Mouse (Mus musculus): ENCODE measurements at regions not wholly inside any gene's neighbourhood (a gene's known extent, or its start where the extent isn't known, plus 50 kb on each side); places are given as distances from the start of the nearest gene placed in this dataset.
"Not testable (repeated sequence)": the region's sequence is repeated elsewhere in the genome, so short reads cannot be mapped to it uniquely, and the experiment has no call there.

- not testable (repeated sequence) for H3K4me1 ChIP-seq; ATAC-seq (ENCODE audit: low FRiP score); H3K4me3 ChIP-seq; H3K36me3 ChIP-seq; H3K4me2 ChIP-seq (replicated peaks); H3K27me3 ChIP-seq; H3K9ac ChIP-seq; H3K27ac ChIP-seq
- 81% methylated on average over 3 of the region's 3 CpGs for WGBS
- H3K9me3 ChIP-seq (replicated peaks): peaks cover 38% of the 10 kb centered on the region
Observed at GRCm38 (mm10) chr6:3137823-3138222, 261.5 kb downstream of the Samd9l start.

- whole genome bisulfite sequencing: 83% methylated on average over 4 of the region's 4 CpGs
- H3K9me3 ChIP-seq (replicated peaks): peaks cover 35% of the 10 kb centered on the region
- not testable (repeated sequence) for ATAC-seq (ENCODE audit: low FRiP score)
Observed at GRCm38 (mm10) chr6:3133763-3134162, 265.6 kb downstream of the Samd9l start.

GRCm38 (mm10) chr6:3116296-3116695 is 283.1 kb downstream of the Samd9l start:
- H3K27me3 ChIP-seq; H3K27ac ChIP-seq; H3K4me1 ChIP-seq; H3K4me3 ChIP-seq; H3K4me2 ChIP-seq (replicated peaks); H3K9me3 ChIP-seq (replicated peaks); H3K9ac ChIP-seq; H3K36me3 ChIP-seq; ATAC-seq (ENCODE audit: low FRiP score): not testable (repeated sequence)
- WGBS: 44% methylated on average over 1 of the region's 3 CpGs

More at GRCm38 (mm10) chr6:3133763-3134162, 265.6 kb downstream of the Samd9l start:
- not testable (repeated sequence) for H3K27ac ChIP-seq; H3K36me3 ChIP-seq; H3K4me1 ChIP-seq; H3K4me3 ChIP-seq; H3K4me2 ChIP-seq (replicated peaks); H3K9ac ChIP-seq; H3K27me3 ChIP-seq

Measured in hindbrain, embryonic 12.5 days (tissue).